Mouse (Mus musculus): ENCODE results near the gene Arsb. TPM values are rescaled to one million over a fixed set of nuclear protein-coding genes. Genes with fewer than 3 reads are reported as not detected.

Arsb gene
- polyA plus RNA-seq, 1 experiment from 2014 or later = 7.0 TPM

GRCm38 (mm10) chr13:93772861-93773260, 1.4 kb downstream of the Arsb start:
- Histone ChIP-seq H3K27ac (ENCODE audit: low read depth, low read length) (no peak overlapping the region), H3K4me3 (ENCODE audit: low read depth, low read length) (no peak overlapping the region), H3K4me1 (replicated peaks; ENCODE audit: control insufficient read depth, insufficient read depth, low read length) (no peaks in the 10 kb centered on the region), H3K9me3 (ENCODE audit: control insufficient read depth, low read length) (no peaks in the 10 kb centered on the region), H3K27me3 (ENCODE audit: control insufficient read depth, insufficient read depth, low read length) (no peaks in the 10 kb centered on the region), H3K9ac (ENCODE audit: low read depth, low read length) (no peak overlapping the region), H3K36me3 (ENCODE audit: control insufficient read depth, insufficient read depth, low read length) (no peaks in the 10 kb centered on the region), H3K4me2 (replicated peaks; ENCODE audit: low read depth, low read length) (no peak overlapping the region)
- WGBS = 84% methylated on average over 7 of the region's 7 CpGs
- ATAC-seq (ENCODE audit: low FRiP score) = no peak
- DNase-seq (ENCODE audit: low spot score) = no peak

GRCm38 (mm10) chr13:93773704-93774315, 2.4 kb downstream of the Arsb start:
- ATAC-seq (ENCODE audit: low FRiP score) = no peak
- H3K4me1 ChIP-seq (replicated peaks; ENCODE audit: control insufficient read depth, insufficient read depth, low read length) = no peaks in the 10 kb centered on the region
- no peak overlapping the region for H3K9ac ChIP-seq (ENCODE audit: low read depth, low read length)
- H3K4me2 ChIP-seq (replicated peaks; ENCODE audit: low read depth, low read length) = no peak overlapping the region
- H3K27me3 ChIP-seq (ENCODE audit: control insufficient read depth, insufficient read depth, low read length) = no peaks in the 10 kb centered on the region
- DNase-seq (ENCODE audit: low spot score) = no peak
- 69% methylated on average over 7 of the region's 7 CpGs for WGBS
- no peak overlapping the region for H3K4me3 ChIP-seq (ENCODE audit: low read depth, low read length)
- no peaks in the 10 kb centered on the region for H3K36me3 ChIP-seq (ENCODE audit: control insufficient read depth, insufficient read depth, low read length)
- no peak overlapping the region for H3K27ac ChIP-seq (ENCODE audit: low read depth, low read length)
- H3K9me3 ChIP-seq (ENCODE audit: control insufficient read depth, low read length) = no peaks in the 10 kb centered on the region

GRCm38 (mm10) chr13:93782823-93783222, 11.4 kb downstream of the Arsb start:
- H3K36me3 ChIP-seq (ENCODE audit: control insufficient read depth, insufficient read depth, low read length) = no peaks in the 10 kb centered on the region
- ATAC-seq (ENCODE audit: low FRiP score) (no peak), DNase-seq (ENCODE audit: low spot score) (no peak)
- no peak overlapping the region for H3K9ac ChIP-seq (ENCODE audit: low read depth, low read length)
- H3K27ac ChIP-seq (ENCODE audit: low read depth, low read length) = no peak overlapping the region
- no peaks in the 10 kb centered on the region for H3K4me1 ChIP-seq (replicated peaks; ENCODE audit: control insufficient read depth, insufficient read depth, low read length)
- H3K4me2 ChIP-seq (replicated peaks; ENCODE audit: low read depth, low read length) = no peak overlapping the region
- H3K9me3 ChIP-seq (ENCODE audit: control insufficient read depth, low read length) = no peaks in the 10 kb centered on the region
- 91% methylated on average over 5 of the region's 5 CpGs for WGBS
- H3K27me3 ChIP-seq (ENCODE audit: control insufficient read depth, insufficient read depth, low read length) = no peaks in the 10 kb centered on the region
- no peak overlapping the region for H3K4me3 ChIP-seq (ENCODE audit: low read depth, low read length)

DNA sequence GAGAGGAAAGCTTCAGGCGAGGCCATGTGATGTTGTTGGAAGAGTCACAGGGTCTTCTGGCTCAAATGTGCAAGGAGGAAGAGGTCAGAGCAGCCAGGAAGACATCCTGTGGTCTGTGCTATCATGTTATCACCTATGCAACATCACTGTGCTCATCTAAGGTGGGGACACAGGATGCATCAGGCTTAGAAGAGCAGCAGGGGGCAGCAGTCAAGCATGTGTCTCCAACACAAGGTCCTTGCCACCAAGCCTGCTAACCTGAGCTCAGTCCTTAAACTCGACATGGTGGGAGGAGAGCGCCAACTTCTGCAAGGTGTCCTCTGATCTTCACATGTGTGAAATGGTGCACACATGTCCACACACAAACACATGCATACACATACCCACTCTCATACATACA, 13.9 kb downstream of the Arsb start:
- H3K27ac ChIP-seq (ENCODE audit: low read depth, low read length) = no peak overlapping the region
- DNase-seq (ENCODE audit: low spot score) = no peak
- H3K4me3 ChIP-seq (ENCODE audit: low read depth, low read length) = no peak overlapping the region
- H3K4me1 ChIP-seq (replicated peaks; ENCODE audit: control insufficient read depth, insufficient read depth, low read length) = no peaks in the 10 kb centered on the region
- H3K9ac ChIP-seq (ENCODE audit: low read depth, low read length) = no peak overlapping the region
- ATAC-seq (ENCODE audit: low FRiP score) = no peak
- no peak overlapping the region for H3K4me2 ChIP-seq (replicated peaks; ENCODE audit: low read depth, low read length)
- H3K36me3 ChIP-seq (ENCODE audit: control insufficient read depth, insufficient read depth, low read length) = no peaks in the 10 kb centered on the region
- no peaks in the 10 kb centered on the region for H3K9me3 ChIP-seq (ENCODE audit: control insufficient read depth, low read length)
- 66% methylated on average over 3 of the region's 3 CpGs for WGBS
- H3K27me3 ChIP-seq (ENCODE audit: control insufficient read depth, insufficient read depth, low read length) = no peaks in the 10 kb centered on the region

DNA sequence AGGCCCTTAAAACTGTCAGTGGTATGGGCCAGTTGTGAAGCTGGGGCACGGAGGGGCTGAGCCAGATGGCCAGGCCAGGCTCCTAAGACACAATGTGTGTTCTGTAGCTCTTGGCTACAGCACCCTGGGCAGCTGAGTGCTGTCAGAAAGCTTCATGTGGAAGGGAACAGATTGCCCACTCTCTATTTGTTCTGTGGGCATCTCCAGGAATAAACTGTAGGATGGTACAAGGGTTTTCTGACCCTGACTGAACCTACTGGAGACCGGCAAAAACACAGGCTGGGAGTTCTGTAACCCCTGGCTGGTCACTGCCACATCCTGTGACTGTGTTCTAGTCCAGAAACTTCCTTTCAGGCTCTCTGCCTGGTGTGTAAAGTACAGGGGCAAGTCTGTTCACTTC, 14.6 kb downstream of the Arsb start:
- no peak for ATAC-seq (ENCODE audit: low FRiP score)
- Histone ChIP-seq H3K4me3 (ENCODE audit: low read depth, low read length) (no peak overlapping the region), H3K9ac (ENCODE audit: low read depth, low read length) (no peak overlapping the region), H3K4me2 (replicated peaks; ENCODE audit: low read depth, low read length) (no peak overlapping the region), H3K9me3 (ENCODE audit: control insufficient read depth, low read length) (no peaks in the 10 kb centered on the region), H3K4me1 (replicated peaks; ENCODE audit: control insufficient read depth, insufficient read depth, low read length) (no peaks in the 10 kb centered on the region), H3K27me3 (ENCODE audit: control insufficient read depth, insufficient read depth, low read length) (no peaks in the 10 kb centered on the region), H3K27ac (ENCODE audit: low read depth, low read length) (no peak overlapping the region), H3K36me3 (ENCODE audit: control insufficient read depth, insufficient read depth, low read length) (no peaks in the 10 kb centered on the region)
- 86% methylated on average over 2 of the region's 2 CpGs for WGBS
- no peak for DNase-seq (ENCODE audit: low spot score)

DNA sequence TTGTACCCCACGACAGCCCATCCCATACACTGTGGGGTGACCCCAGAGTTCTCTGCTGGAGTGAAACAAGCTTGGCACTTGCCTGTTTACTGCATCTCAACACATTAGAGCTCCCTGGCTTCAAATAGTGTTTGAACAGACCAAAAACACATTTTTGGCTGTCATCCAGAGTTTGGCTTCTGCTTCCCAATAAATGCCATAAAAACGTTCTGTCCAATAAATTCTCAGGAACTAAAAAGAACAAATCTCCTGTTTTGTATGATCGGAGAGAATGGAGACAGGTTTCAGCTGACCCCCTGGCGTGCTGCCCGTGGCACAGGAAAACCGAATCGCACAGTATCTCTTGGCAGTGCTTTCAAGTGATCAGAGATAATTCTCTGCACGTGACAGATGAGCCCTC, 16.2 kb downstream of the Arsb start:
- H3K27ac ChIP-seq (ENCODE audit: low read depth, low read length) = no peak overlapping the region
- 85% methylated on average over 8 of the region's 8 CpGs for WGBS
- no peak for ATAC-seq (ENCODE audit: low FRiP score)

GRCm38 (mm10) chr13:93792945-93793642, 21.7 kb downstream of the Arsb start:
- Histone ChIP-seq H3K4me2 (replicated peaks; ENCODE audit: low read depth, low read length) (no peak overlapping the region), H3K27ac (ENCODE audit: low read depth, low read length) (no peak overlapping the region), H3K9ac (ENCODE audit: low read depth, low read length) (no peak overlapping the region), H3K27me3 (ENCODE audit: control insufficient read depth, insufficient read depth, low read length) (no peaks in the 10 kb centered on the region), H3K4me3 (ENCODE audit: low read depth, low read length) (no peak overlapping the region), H3K9me3 (ENCODE audit: control insufficient read depth, low read length) (no peaks in the 10 kb centered on the region), H3K4me1 (replicated peaks; ENCODE audit: control insufficient read depth, insufficient read depth, low read length) (no peaks in the 10 kb centered on the region), H3K36me3 (ENCODE audit: control insufficient read depth, insufficient read depth, low read length) (no peaks in the 10 kb centered on the region)
- peak; percentile 71 for DNase-seq (ENCODE audit: low spot score)
- ATAC-seq (ENCODE audit: low FRiP score) = peak; percentile 69
- WGBS = 53% methylated on average over 11 of the region's 11 CpGs

More for the DNA sequence above, 16.2 kb downstream of the Arsb start:
- Histone ChIP-seq H3K9me3 (ENCODE audit: control insufficient read depth, low read length) (no peaks in the 10 kb centered on the region), H3K4me3 (ENCODE audit: low read depth, low read length) (no peak overlapping the region), H3K4me2 (replicated peaks; ENCODE audit: low read depth, low read length) (no peak overlapping the region), H3K36me3 (ENCODE audit: control insufficient read depth, insufficient read depth, low read length) (no peaks in the 10 kb centered on the region), H3K9ac (ENCODE audit: low read depth, low read length) (no peak overlapping the region), H3K4me1 (replicated peaks; ENCODE audit: control insufficient read depth, insufficient read depth, low read length) (no peaks in the 10 kb centered on the region), H3K27me3 (ENCODE audit: control insufficient read depth, insufficient read depth, low read length) (no peaks in the 10 kb centered on the region)
- no peak for DNase-seq (ENCODE audit: low spot score)

- H3K4me2 ChIP-seq (replicated peaks; ENCODE audit: low read depth, low read length) = no peak overlapping the region
- no peaks in the 10 kb centered on the region for H3K27me3 ChIP-seq (ENCODE audit: control insufficient read depth, insufficient read depth, low read length)
- H3K27ac ChIP-seq (ENCODE audit: low read depth, low read length) = no peak overlapping the region
- 85% methylated on average over 10 of the region's 10 CpGs for WGBS
- no peaks in the 10 kb centered on the region for H3K36me3 ChIP-seq (ENCODE audit: control insufficient read depth, insufficient read depth, low read length)
- no peak for ATAC-seq (ENCODE audit: low FRiP score)
- H3K4me1 ChIP-seq (replicated peaks; ENCODE audit: control insufficient read depth, insufficient read depth, low read length) = no peaks in the 10 kb centered on the region
- H3K9ac ChIP-seq (ENCODE audit: low read depth, low read length) = no peak overlapping the region
- no peak for DNase-seq (ENCODE audit: low spot score)
- no peak overlapping the region for H3K4me3 ChIP-seq (ENCODE audit: low read depth, low read length)
- H3K9me3 ChIP-seq (ENCODE audit: control insufficient read depth, low read length) = no peaks in the 10 kb centered on the region
Measured at GRCm38 (mm10) chr13:93793643-93794182, 22.3 kb downstream of the Arsb start.
